Mouse (Mus musculus): ENCODE results near the gene Lman2. TPM values are rescaled to one million over a fixed set of nuclear protein-coding genes. Genes with fewer than 3 reads are reported as not detected.

Lman2 gene
- 34.2 and 36.2 TPM in 2 replicates for polyA plus RNA-seq (2015; fragmentation: Nextera tagmentation; extraction: Ambion mirVana)

DNA sequence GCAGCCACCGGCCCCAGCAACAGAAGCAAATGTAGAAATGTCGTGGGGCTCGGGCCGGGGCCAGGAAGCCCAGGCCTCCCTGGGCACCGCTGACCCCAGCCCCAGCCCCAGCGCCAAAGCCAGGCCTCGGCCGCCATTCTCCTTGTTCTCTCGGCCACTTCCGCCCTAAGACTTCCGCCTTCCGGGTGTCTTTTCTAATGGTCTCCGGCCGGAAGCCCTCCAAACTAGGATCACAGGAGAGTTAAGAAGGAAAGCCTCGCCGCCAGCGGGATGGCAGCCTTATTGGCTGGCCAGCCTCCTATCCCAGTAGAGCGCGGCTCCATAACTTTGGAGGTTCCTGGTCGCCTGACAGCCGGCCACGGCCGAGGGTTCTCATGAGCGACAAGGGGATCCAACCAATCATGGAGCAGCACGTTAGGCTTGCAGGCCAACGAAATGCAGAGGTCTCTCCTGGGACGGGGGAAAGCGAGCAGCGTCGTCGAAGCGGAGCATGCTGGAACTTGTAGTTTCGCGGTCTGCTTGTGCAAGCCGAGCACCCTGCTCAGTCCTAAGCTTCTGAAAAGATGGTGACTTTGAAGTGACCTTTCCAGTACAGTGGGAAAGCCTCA is at the start of gene Lman2:
Gene Lman2 (minus strand): TSS at position 331 of the 608 bp plus-strand sequence.

DNA sequence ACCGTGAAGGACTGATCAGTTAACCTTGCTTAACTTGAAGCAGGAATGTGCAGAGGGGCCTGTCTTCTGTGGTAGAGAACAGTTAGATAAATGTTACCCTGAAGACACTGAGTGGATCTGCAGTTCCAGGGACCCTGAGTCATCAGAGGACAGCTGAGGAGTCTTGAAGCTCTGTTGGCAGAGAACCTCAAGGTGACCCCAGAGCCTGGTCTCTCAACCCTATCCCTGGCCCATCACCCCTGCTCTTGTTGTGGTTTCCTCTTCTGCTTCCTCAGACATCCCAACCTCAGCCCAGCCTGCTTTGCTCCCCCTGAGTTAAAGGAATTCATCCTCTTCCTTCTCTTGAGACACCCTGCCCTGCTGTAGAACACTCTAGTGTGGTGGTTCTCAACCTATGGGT is 35.5 kb upstream of the Lman2 start, which contains the start of gene Slc34a1:
Gene Slc34a1 (plus strand): TSS at position 100 of the 400 bp plus-strand sequence.

DNA sequence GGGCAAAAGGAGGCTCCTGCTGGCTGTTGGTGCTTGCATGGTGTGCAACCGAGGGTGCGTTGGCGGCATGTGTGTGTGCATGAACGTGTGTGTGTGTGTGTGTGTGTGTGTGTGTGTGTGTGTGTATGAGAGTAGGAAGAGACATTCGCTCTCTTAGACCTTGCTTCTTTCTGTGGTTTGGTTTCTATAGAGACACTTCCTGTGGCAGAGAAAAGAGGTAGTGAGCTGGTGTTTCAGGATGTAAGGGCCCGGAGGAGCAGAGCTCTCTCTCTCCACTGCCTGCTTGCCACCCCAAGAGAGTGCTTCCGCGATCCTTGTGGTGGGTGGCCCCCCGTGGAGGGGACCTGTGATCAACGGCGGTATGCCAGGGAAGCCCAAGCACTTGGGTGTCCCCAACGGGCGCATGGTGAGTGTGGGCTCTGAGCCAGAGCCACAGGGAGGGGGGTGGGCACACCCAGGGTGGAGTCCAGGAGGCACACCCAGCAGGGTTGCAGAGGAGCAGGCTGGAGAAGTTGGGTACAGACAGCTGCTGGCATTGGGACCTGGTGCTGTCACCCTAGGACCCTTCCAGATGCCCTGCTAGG is 7.0 kb upstream of the Lman2 start, which contains the start of gene Rgs14:
Gene Rgs14 (plus strand): TSS at position 202 of the 584 bp plus-strand sequence.

DNA sequence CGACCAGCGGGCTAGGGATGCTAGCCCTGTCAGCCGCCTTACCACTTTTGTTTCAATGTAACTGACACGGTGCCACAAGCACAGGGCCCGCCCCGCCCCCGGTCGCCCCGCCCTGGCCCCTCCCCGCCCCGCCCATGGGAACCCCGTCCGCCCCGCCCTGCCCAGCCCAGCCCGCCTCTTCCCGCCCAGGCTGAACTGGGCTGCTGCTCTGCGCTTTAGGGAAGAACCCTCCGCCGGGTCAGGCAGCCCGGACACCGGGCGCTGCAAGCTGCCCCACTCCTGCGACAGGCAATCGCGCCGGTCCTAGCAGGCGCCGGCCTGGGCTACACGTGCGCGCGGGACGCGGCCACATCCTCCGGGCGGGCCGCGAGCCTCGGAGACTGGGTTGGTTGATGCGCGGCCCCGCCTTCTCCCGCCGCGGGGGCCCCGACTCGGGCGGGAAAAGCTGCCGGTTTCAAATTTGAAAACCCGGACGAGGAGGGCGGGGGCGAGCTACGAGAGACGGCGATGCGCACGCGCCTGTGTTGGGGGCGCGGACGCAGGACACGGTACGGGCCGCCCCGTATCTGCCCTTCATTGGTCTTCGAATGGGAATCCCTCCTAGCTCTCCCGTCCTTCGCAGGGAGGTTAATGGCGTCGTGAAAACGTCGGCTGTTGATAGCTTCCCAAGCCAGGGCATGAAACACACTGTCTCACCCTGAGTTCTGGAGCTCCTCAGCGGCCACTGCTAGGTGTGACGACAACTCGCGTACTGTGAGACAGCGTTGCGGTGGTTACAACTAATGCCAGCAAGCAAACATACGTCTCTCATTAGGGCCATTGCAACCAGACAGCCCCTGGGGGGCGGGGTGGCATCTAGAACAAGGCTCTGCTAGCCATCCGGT is 32.7 kb downstream of the Lman2 start, which contains the start of gene Mxd3:
Gene Mxd3 (minus strand): TSS at position 141 of the 884 bp plus-strand sequence.

DNA sequence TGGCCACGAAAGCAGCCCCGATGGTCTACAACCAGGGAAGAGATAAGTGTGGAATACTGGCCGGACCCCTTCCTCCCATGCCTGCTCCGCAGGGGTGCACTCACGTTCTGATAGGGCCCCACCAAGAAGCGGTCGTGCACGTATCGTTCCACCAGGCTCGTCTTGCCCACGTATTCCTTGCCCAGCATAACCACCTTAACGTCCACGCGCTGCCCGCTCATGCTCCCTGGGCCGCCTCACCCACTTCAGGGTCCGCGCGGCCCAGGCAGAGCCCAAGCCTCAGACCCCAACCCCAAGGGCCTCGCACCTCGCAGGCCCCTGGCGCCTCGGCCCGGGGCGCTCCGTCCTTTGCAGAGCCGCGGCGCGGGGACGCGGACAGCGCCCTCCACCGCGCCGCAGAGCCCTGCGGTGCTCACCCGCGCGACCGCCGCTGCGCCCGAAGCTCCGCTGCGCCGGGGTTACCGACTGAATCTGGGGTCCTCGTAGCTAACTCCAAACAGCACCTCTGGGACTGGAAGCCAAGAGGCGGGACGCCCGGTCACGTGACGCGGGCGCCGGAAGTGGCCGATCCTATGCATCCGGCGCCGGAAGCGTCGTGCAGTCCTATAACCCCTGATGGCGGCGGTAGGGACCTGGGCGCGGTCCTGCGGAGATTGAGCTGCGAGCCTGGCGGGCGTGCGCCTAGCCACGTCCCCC is 41.0 kb downstream of the Lman2 start, which contains the start of gene Rab24:
Gene Rab24 (minus strand): TSS at position 513 of the 696 bp plus-strand sequence.

DNA sequence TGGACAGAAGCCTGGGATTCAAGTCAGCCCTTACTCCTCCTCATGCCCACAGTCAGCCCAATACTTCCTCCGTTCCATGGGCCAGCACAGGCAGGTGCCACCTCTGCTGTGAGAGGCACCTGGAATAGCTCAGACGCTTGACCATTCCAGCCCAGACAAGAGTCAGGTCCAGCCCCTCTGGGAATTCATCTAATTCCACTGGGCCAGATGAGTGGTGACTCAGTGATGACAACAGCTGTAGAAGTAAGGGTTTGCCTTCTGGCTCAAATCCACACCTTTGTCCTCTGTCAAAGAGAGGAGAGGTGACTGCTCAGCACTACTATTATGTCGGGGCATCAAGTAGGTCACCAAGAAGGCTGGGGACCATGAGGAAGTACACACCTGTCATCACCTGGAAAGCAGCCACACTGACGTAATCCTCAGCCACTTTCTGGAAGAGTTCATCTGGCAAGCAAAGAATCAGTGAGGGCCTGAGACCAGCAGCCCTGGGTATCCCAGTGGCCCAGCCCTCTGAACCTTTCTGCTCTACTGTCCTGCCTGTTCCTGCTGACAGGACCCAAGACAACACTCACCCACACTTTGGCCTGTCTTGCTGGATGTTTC is 42.6 kb downstream of the Lman2 start, which contains the start of gene Prelid1:
Gene Prelid1 (plus strand): TSS at position 570 of the 603 bp plus-strand sequence.

Other genes with a start within 250 kb of the Lman2 start
- not detected in 2 replicates for gene Gm17617, start 229.2 kb downstream of the Lman2 start, polyA plus RNA-seq (2015; fragmentation: Nextera tagmentation; extraction: Ambion mirVana)
- 1.4 and 1.7 TPM in 2 replicates for gene Fgfr4, start 210.1 kb downstream of the Lman2 start, polyA plus RNA-seq (2015; fragmentation: Nextera tagmentation; extraction: Ambion mirVana)
- 63.5 and 67.6 TPM in 2 replicates for gene Nsd1, start 153.0 kb downstream of the Lman2 start, polyA plus RNA-seq (2015; fragmentation: Nextera tagmentation; extraction: Ambion mirVana)
- gene Prelid1, start 42.3 kb downstream of the Lman2 start, polyA plus RNA-seq (2015; fragmentation: Nextera tagmentation; extraction: Ambion mirVana) = 302 and 314 TPM in 2 replicates
- gene Rab24, start 40.8 kb downstream of the Lman2 start, polyA plus RNA-seq (2015; fragmentation: Nextera tagmentation; extraction: Ambion mirVana) = 98.3 and 99.3 TPM in 2 replicates
- gene Mxd3, start 33.0 kb downstream of the Lman2 start, polyA plus RNA-seq (2015; fragmentation: Nextera tagmentation; extraction: Ambion mirVana) = 4.4 and 5.2 TPM in 2 replicates
- gene Rgs14, start 6.9 kb upstream of the Lman2 start, polyA plus RNA-seq (2015; fragmentation: Nextera tagmentation; extraction: Ambion mirVana) = 0.52 and 0.63 TPM in 2 replicates
- gene Slc34a1, start 35.4 kb upstream of the Lman2 start, polyA plus RNA-seq (2015; fragmentation: Nextera tagmentation; extraction: Ambion mirVana) = not detected in 2 replicates
- gene Pfn3, start 52.4 kb upstream of the Lman2 start, polyA plus RNA-seq (2015; fragmentation: Nextera tagmentation; extraction: Ambion mirVana) = 1.5 and 3.3 TPM in 2 replicates
- 0.11 and 0.63 TPM in 2 replicates for gene F12, start 64.0 kb upstream of the Lman2 start, polyA plus RNA-seq (2015; fragmentation: Nextera tagmentation; extraction: Ambion mirVana)
- gene Grk6, start 82.3 kb upstream of the Lman2 start, polyA plus RNA-seq (2015; fragmentation: Nextera tagmentation; extraction: Ambion mirVana) = 33.0 and 37.2 TPM in 2 replicates
- 5.5 and 6.3 TPM in 2 replicates for gene Prr7, start 101.5 kb upstream of the Lman2 start, polyA plus RNA-seq (2015; fragmentation: Nextera tagmentation; extraction: Ambion mirVana)
- 261 and 300 TPM in 2 replicates for gene Dbn1, start 125.3 kb upstream of the Lman2 start, polyA plus RNA-seq (2015; fragmentation: Nextera tagmentation; extraction: Ambion mirVana)
- 141 and 174 TPM in 2 replicates for gene Pdlim7, start 150.9 kb upstream of the Lman2 start, polyA plus RNA-seq (2015; fragmentation: Nextera tagmentation; extraction: Ambion mirVana)
- 2.1 and 2.5 TPM in 2 replicates for gene Dok3, start 166.5 kb upstream of the Lman2 start, polyA plus RNA-seq (2015; fragmentation: Nextera tagmentation; extraction: Ambion mirVana)
- gene Ddx41, start 173.9 kb upstream of the Lman2 start, polyA plus RNA-seq (2015; fragmentation: Nextera tagmentation; extraction: Ambion mirVana) = 37.2 and 40.7 TPM in 2 replicates
- gene Fam193b, start 208.3 kb upstream of the Lman2 start, polyA plus RNA-seq (2015; fragmentation: Nextera tagmentation; extraction: Ambion mirVana) = 30.6 and 35.3 TPM in 2 replicates
- gene Tmed9, start 210.9 kb upstream of the Lman2 start, polyA plus RNA-seq (2015; fragmentation: Nextera tagmentation; extraction: Ambion mirVana) = 100 TPM in 2 replicates
- 44.6 and 45.7 TPM in 2 replicates for gene B4galt7, start 237.1 kb upstream of the Lman2 start, polyA plus RNA-seq (2015; fragmentation: Nextera tagmentation; extraction: Ambion mirVana)